Mouse (Mus musculus) MEL (cell line): ENCODE measurements at regions not wholly inside any gene's neighbourhood (a gene's known extent, or its start where the extent isn't known, plus 50 kb on each side); places are given as distances from the start of the nearest gene placed in this dataset.

Source experiments
- CTCF ChIP-seq, 3 experiments: IDR thresholded peaks in 2 of 3; conservative IDR thresholded peaks in 1 of 3; 2 replicates each; pipeline ENCODE4 v1.5.1; 2011 to 2012; ENCODE audit warnings: low read length in 3 of 3, low read depth in 2 of 3, mild to moderate bottlenecking in 2 of 3, improper control_type of control experiment in 1 of 3, inconsistent platforms in 1 of 3, mixed read lengths in 1 of 3, moderate library complexity in 1 of 3; ENCODE audit not compliant: control insufficient read depth in 1 of 3, insufficient read depth in 1 of 3, poor library complexity in 1 of 3, severe bottlenecking in 1 of 3
- E2F4 ChIP-seq: IDR thresholded peaks from 2 replicates; pipeline ENCODE4 v1.6.1; 2011; ENCODE audit warnings: low read depth, low read length, improper control_type of control experiment, borderline replicate concordance
- ELF1 ChIP-seq: IDR thresholded peaks from 2 replicates; pipeline ENCODE4 v1.6.1; 2014; ENCODE audit warnings: low read depth, mild to moderate bottlenecking, inconsistent platforms, low read length, improper control_type of control experiment, moderate library complexity
- EP300 ChIP-seq, 2 experiments: IDR thresholded peaks; 2 replicates each; pipeline ENCODE4 v1.6.1; 2011; ENCODE audit warnings: improper control_type of control experiment in 2 of 2, low read length in 2 of 2, low read depth in 1 of 2, mild to moderate bottlenecking in 1 of 2
- MYC ChIP-seq: IDR thresholded peaks from 2 replicates; pipeline ENCODE4 v1.6.1; 2011; ENCODE audit warnings: low read depth, mild to moderate bottlenecking, low read length, improper control_type of control experiment, moderate library complexity
- POLR2A ChIP-seq, 2 experiments: IDR thresholded peaks; 2 replicates each; pipeline ENCODE4 v1.6.1; 2011 to 2012; ENCODE audit warnings: low read length in 2 of 2, mild to moderate bottlenecking in 2 of 2, control low read depth in 1 of 2, improper control_type of control experiment in 1 of 2, low read depth in 1 of 2, moderate library complexity in 1 of 2; ENCODE audit not compliant: control insufficient read depth in 1 of 2, insufficient read depth in 1 of 2, poor library complexity in 1 of 2
- USF1 ChIP-seq: IDR thresholded peaks from 2 replicates; pipeline ENCODE4 v1.6.1; 2014; ENCODE audit warnings: low read depth, mild to moderate bottlenecking, inconsistent platforms, low read length, improper control_type of control experiment, moderate library complexity
- USF2 ChIP-seq, 2 experiments: IDR thresholded peaks; 2 replicates each; pipeline ENCODE4 v1.6.1; 2011 to 2012; ENCODE audit warnings: improper control_type of control experiment in 2 of 2, low read length in 2 of 2, borderline replicate concordance in 1 of 2, inconsistent platforms in 1 of 2, low read depth in 1 of 2, mild to moderate bottlenecking in 1 of 2; ENCODE audit not compliant: insufficient read depth in 1 of 2

GRCm38 (mm10) chr5:105993066-105993760 lies 116.8 kb downstream of the Zfp326 start:
- TF ChIP-seq POLR2A (IDR thresholded peaks at IDR 0.05; ENCODE audit: control insufficient read depth in 1 of 2, insufficient read depth in 1 of 2, low read depth in 1 of 2, low read length in 2 of 2, poor library complexity in 1 of 2) (no peak), CTCF (IDR thresholded peaks at IDR 0.05 in 2 of 3, conservative IDR thresholded peaks at IDR 0.05 in 1 of 3; ENCODE audit: control insufficient read depth in 1 of 3, insufficient read depth in 1 of 3, low read depth in 2 of 3, low read length in 3 of 3, poor library complexity in 1 of 3, severe bottlenecking in 1 of 3) (no peak), ELF1 (no peak), EP300 (IDR thresholded peaks at IDR 0.05; ENCODE audit: low read depth in 1 of 2, low read length in 2 of 2) (no peak), E2F4 (no peak), USF1 (no peak), MYC (no peak), USF2 (IDR thresholded peaks at IDR 0.05; ENCODE audit: borderline replicate concordance in 1 of 2, insufficient read depth in 1 of 2, low read depth in 1 of 2, low read length in 2 of 2) (no peak)
